Mouse (Mus musculus) C2C12 (cell line): ENCODE measurements around the gene Mfsd7a. TPM values are rescaled to one million over a fixed set of nuclear protein-coding genes. Genes with fewer than 3 reads are reported as not detected.

Experiments
- H3K27me3 ChIP-seq: one replicate; pipeline ENCODE4 v1.6.1; 2011; ENCODE audit not compliant: control insufficient read depth, insufficient read depth, insufficient read length
- H3K36me3 ChIP-seq: one replicate; pipeline ENCODE4 v1.6.1; 2011; ENCODE audit not compliant: control insufficient read depth, insufficient read depth
- H3K4me3 ChIP-seq: one replicate; pipeline ENCODE4 v1.5.1; 2011; ENCODE audit warnings: mild to moderate bottlenecking, control low read depth; ENCODE audit not compliant: poor library complexity, insufficient read depth, severe bottlenecking
- H3K79me2 ChIP-seq: one replicate; pipeline ENCODE4 v1.6.1; 2011; ENCODE audit not compliant: control insufficient read depth, insufficient read depth
- H3K79me3 ChIP-seq: one replicate; pipeline ENCODE4 v1.6.1; 2011; ENCODE audit warnings: low read depth, control low read depth
- H3ac ChIP-seq: one replicate; pipeline ENCODE3; 2011; ENCODE audit warnings: low read depth; ENCODE audit not compliant: control insufficient read depth, insufficient read length
- CEBPB ChIP-seq: IDR thresholded peaks from one replicate; pipeline ENCODE4 v1.6.1; 2011; ENCODE audit warnings: low read depth, mild to moderate bottlenecking, control low read depth, moderate library complexity
- CTCF ChIP-seq: IDR thresholded peaks from one replicate; pipeline ENCODE4 v1.5.1; 2011; ENCODE audit not compliant: control insufficient read depth, insufficient read depth, insufficient read length
- FOSL1 ChIP-seq: IDR thresholded peaks from one replicate; pipeline ENCODE4 v1.8.0; 2011; ENCODE audit warnings: mild to moderate bottlenecking, low read length; ENCODE audit not compliant: poor library complexity, insufficient read depth, severe bottlenecking
- MAX ChIP-seq: IDR thresholded peaks from one replicate; pipeline ENCODE4 v1.6.1; 2011; ENCODE audit warnings: mild to moderate bottlenecking, control low read depth
- MYOD1 ChIP-seq: IDR thresholded peaks from one replicate; pipeline ENCODE4 v1.6.1; 2011; ENCODE audit warnings: low read depth; ENCODE audit not compliant: control insufficient read depth, insufficient read length
- MYOG ChIP-seq: IDR thresholded peaks from one replicate; pipeline ENCODE4 v1.6.1; 2011; ENCODE audit not compliant: control insufficient read depth, insufficient read length; ENCODE audit errors: extremely low read depth
- USF1 ChIP-seq: IDR thresholded peaks from one replicate; pipeline ENCODE4 v1.6.1; 2011; ENCODE audit warnings: low read depth, mild to moderate bottlenecking, control low read depth, moderate library complexity
- polyA plus RNA-seq: library from polyadenylated mRNA; unstranded; fragments of >200 nt; fragmentation: generic; extraction: Trizol; gene quantifications from one replicate; pipeline ENCODE4 v1.2.1, GENCODE M21; 2012; ENCODE audit warnings: missing spikeins

Gene Mfsd7a
- polyA plus RNA-seq, 1 experiment: 0.25 TPM

DNA sequence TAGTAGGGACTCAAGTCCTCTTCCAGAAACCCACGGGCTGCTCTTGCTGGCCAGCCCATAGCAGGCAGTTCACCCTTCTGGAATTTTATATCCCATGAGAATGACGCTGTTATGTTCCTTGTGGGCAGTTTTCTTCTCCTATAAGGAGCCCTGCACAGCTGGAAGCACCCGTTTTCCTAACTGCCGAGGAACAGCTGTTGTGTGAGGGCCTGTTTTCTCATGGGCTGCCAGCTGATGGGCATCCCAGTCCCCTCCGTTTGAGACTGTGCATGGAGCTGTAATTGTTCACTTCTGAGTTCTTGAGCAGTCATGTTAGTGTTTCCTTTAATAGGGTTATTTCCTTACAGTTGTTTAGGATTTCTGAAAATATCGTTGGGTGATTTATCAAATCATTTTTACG lies 20.9 kb upstream of the Mfsd7a start:
- Histone ChIP-seq H3ac (no peak overlapping the region), H3K36me3 (peaks cover 32% of the 10 kb centered on the region), H3K4me3 (no peak overlapping the region), H3K27me3 (no peaks in the 10 kb centered on the region), H3K79me3 (peaks cover 70% of the 10 kb centered on the region), H3K79me2 (peaks cover 80% of the 10 kb centered on the region)
- TF ChIP-seq CTCF: no peak
- TF ChIP-seq MYOD1: peak; percentile 45

DNA sequence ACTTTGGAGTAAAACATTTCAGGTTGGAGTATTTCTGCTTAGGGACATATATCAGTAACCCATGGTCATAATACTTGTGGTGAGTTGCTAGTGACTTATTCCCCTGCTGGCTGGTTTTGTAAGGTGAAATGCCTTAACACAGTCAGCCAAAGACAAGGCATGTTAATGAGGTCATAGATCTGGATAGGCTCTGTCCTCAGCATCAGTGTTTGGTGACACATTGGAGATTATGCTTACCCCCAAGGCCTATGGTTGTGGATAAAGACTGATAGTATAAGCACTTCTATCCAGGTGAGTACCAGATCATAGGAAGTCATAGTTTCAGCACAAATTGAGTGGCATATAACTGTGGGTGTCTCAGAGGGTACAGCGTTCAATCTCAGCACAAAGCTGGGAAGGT lies 18.0 kb upstream of the Mfsd7a start:
- Histone ChIP-seq H3K79me3 (peaks cover 95% of the 10 kb centered on the region), H3K27me3 (no peaks in the 10 kb centered on the region), H3K4me3 (no peak overlapping the region), H3K36me3 (peaks cover 12% of the 10 kb centered on the region), H3K79me2 (peaks cover 100% of the 10 kb centered on the region), H3ac (no peak overlapping the region)
- TF ChIP-seq CTCF (no peak), CEBPB (no peak), MYOD1 (no peak)

DNA sequence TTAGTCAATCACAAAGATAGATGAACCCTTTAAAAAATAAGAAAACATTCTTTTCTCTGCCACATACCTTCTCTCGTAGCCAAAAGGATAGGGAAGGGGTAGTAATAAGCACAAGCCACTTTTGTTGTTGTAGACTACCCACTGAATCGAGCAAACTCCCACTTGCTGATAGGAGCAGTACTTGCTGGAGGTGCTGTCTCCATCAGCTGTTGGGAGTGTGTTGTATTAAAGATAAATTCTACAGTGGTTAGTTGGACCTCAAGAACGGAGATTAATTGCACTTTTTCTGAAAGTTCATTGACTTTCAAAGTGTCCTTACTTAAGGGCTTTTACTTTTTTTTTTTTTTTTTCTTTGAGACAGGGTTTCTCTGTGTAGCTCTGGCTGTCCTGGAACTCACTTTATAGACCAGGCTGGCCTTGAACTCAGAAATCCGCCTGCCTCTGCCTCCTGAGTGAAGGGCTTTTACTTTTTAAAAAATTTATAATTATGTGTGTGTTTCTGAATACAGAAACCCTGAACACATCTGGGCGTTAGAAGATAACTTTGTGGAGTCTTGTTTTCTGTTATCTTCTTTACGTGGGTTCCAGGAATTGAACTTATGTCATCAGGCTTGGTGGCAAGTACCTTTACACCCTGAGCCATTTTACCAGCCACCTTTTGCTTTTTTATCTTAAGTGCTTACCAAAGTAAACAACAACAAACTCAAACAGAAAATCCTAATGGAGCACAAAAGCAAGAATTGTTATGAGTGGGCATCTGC lies 16.6 kb upstream of the Mfsd7a start:
- Histone ChIP-seq H3K4me3 (no peak overlapping the region), H3K27me3 (no peaks in the 10 kb centered on the region), H3K36me3 (peaks cover 6% of the 10 kb centered on the region), H3K79me2 (peaks cover 92% of the 10 kb centered on the region), H3K79me3 (peaks cover 85% of the 10 kb centered on the region), H3ac (no peak overlapping the region)
- no peak for TF ChIP-seq MYOG
- no peak for TF ChIP-seq USF1
- TF ChIP-seq CEBPB: no peak
- no peak for TF ChIP-seq MAX
- TF ChIP-seq CTCF: no peak
- no peak for TF ChIP-seq FOSL1
- no peak for TF ChIP-seq MYOD1

DNA sequence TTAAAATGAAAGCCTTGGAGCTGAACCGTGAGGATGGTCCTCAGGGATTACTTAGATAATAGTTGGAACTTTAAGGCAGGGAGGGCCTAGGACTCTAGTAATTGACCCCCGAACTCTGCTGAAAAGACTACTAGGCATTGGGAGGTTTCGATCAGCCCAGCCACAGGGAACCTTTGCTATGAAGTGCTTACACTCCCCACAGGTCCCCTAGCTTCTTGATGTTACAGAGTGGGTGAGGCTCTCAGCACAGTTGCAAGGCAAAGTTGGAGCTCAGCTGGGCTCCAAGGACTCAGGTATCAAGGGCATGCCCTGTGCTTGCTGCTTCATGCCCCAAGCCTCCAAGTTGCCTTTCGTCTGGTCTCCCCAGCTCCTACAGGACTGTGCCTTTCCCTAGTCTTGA lies 13.8 kb upstream of the Mfsd7a start:
- Histone ChIP-seq H3K4me3 (peak overlapping the region; percentile 89), H3K27me3 (no peaks in the 10 kb centered on the region), H3ac (peak overlapping the region; percentile 39), H3K79me3 (peaks cover 57% of the 10 kb centered on the region), H3K79me2 (peaks cover 63% of the 10 kb centered on the region), H3K36me3 (peaks cover 6% of the 10 kb centered on the region)
- no peak for TF ChIP-seq FOSL1
- TF ChIP-seq MYOG: no peak
- no peak for TF ChIP-seq CTCF
- TF ChIP-seq CEBPB: no peak
- no peak for TF ChIP-seq USF1

DNA sequence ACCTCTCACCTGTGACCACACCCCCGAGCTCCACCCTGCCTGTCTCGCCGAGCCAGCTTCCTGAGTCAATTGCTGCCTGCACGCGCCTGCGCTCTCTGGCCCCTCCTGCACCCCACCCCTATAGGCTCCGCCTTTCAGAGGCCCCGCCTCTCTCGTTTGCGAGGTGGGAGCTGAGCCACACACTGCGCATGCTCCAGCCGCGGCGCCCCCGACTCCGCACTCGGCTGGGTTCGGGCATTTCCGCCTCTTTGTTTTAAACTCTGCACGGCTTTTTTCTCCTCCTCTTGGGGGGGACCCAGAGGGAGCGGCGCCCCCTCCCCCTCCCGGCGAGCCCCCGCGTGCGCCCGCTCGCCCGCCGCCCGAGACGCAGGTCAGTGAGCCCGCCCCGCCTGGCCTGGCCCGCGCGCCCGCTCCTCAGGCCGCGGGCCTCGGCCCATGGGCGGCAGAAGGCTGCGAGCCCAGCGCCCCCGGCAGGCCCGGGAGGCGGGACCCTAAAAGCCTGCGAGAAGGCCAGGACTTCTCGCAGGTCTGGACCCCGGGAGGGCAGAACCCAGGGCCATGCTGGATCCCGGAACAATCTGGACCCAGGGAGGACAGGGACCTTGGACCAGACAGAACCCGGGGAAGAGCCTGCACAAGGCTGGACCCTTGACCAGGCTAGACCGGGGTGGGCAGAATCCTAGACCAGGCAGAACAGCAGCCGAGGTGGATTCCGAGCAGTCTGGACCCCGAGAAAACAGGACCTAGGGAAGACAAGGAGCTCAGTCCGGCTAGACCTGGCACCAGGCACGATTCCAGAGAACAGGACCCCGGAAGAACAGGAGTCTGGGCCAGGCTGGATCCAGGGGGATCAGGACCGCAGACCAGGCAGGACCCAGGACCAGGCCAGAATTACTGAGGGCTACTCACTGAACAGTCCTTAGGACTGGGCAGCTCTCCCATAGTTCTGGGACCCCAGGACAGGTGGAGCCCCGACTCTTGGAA lies 12.7 kb upstream of the Mfsd7a start, which contains the start of gene Pcgf3:
Gene Pcgf3 (plus strand): TSS at position 151 of the 984 bp plus-strand sequence.
- no peaks in the 10 kb centered on the region for H3K36me3 ChIP-seq
- no peak for TF ChIP-seq MYOG
- TF ChIP-seq USF1: no peak
- no peak for TF ChIP-seq FOSL1
- TF ChIP-seq CTCF: no peak
- TF ChIP-seq CEBPB: no peak
- no peak for TF ChIP-seq MAX
- no peak for TF ChIP-seq MYOD1

More for the DNA sequence above, 12.7 kb upstream of the Mfsd7a start, which contains the start of gene Pcgf3:
- Histone ChIP-seq H3K27me3 (no peaks in the 10 kb centered on the region), H3K4me3 (peak within 1 kb of the TSS; percentile 89), H3K79me2 (peaks cover 52% of the 10 kb centered on the region), H3ac (peak within 1 kb of the TSS; percentile 88), H3K79me3 (peaks cover 47% of the 10 kb centered on the region)
